Mouse (Mus musculus): ENCODE data around the gene Sfxn2.
"Not testable (repeated sequence)": the region's sequence is repeated elsewhere in the genome, so short reads cannot be mapped to it uniquely, and the experiment has no call there.

Sfxn2 gene

DNA sequence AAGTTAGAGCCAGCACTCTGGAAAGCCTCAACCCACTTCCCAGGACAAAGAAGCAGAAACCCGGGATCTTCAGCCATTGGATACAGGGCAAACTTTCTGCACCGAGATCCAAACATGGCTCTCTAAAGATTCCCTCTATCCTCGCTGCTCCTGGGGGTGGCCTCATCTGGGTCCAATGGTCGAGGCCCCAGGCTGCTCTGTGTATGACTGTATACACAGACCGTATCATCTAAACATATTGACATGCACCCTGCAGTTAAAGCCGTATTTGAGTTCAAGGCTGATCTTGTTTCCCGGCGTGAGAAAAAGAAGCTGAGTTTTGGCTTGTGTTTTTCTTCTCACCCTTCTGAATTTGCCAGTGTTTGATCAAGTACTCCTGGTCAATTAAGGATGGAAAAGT, 30.4 kb upstream of the Sfxn2 start:
- DNase-seq (ENCODE audit: low read depth, low spot score): no peak

DNA sequence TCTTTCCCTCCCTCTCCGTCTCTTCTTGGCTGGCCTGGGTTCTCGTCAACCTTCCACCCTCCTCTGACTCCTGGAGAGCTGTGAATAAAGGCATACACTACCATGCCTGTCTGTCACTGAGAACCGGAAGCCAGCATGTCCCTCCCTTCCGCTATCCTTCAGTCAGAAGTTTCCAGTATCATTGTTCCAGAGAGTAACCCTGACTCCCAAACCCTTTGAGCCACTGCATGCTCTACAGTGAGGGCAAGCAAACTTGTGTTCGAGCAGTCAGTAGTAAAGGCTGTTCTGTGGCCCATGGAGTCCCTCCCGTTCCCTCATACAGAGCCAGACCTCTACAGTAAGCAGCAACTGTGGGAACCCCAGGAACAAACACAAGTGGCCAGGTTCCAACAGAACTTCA, 25.6 kb upstream of the Sfxn2 start:
- no peak for DNase-seq (ENCODE audit: low read depth, low spot score)

DNA sequence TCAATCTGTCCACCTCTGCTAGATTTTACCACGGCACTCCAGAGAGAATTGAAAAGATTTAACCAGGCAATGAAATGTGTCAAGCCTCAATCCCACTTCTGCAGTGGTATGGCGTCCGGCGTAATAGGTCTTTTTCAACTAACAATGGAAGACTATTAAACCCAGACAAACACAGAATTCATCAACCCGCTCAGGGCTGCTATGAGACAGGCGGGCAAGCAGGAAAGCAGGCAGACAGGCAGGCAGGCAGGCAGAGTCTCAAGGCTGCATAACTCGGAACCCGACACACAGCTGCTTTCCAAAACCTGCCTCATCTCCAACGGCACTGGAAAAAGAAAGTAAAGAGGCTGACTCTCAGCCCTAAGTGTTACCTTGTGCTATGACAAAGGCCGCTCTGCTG, 25.1 kb upstream of the Sfxn2 start:
- no peak for DNase-seq (ENCODE audit: low read depth, low spot score)

DNA sequence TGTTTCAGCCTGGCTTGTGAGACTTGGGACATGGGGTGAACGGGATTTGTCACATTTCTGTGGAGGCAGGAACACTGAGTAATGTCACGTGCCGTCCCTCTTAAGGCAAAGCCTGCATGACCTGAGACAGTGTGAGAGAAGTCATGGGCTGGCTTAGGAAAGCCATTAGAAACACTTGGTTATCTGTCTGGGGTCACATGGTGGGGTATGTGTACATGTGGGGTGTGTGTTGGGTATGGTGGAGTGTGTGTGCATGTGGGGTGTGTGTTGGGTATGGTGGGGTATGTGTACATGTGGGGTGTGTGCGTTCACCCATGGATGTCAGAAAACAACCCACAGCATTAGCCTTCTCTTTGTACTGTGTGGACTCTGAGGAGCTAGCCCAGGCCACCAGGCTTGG, 22.8 kb upstream of the Sfxn2 start:
- no peak for DNase-seq (ENCODE audit: low read depth, low spot score)

DNA sequence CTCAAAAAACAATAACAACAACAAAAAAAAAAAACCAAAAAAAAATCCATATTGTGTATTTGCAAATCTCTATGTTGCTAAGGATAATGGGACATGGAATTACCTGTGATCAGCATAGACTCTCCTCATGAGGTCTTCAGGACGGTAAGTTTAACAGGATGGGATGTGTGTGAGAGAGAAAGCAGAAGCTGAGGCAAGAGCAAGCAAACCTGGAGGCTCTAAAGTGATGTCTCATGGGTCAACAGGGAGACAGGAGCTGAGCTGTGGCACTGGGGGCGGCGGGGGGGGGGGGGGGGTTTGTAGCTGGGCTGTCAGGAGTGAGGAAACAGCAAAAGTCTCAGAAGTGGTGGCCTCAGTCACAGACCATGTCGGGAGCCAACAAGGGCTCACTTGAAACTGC, 20.7 kb upstream of the Sfxn2 start:
- DNase-seq (ENCODE audit: low read depth, low spot score): no peak

DNA sequence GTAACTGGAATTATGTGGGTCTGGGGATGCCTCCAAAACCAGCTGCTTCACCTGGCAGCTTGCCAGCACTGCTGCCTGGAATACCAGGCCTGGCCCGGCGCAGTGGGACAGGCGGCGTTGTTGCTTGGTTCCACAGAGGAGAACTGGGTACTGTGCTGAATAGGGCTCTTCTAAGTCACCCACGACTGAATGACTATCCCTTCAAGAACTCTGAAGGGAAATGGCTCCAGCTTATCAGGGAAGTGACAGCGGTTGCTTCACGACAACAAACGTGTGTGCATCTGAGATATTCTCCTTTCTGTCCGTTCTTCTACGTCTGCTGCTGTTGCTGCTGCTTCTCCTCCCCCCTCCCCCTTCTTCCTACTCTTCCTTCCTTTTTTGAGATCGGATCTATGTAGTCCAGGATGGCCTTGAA, 19.6 kb upstream of the Sfxn2 start:
- DNase-seq (ENCODE audit: low read depth, low spot score): no peak

DNA sequence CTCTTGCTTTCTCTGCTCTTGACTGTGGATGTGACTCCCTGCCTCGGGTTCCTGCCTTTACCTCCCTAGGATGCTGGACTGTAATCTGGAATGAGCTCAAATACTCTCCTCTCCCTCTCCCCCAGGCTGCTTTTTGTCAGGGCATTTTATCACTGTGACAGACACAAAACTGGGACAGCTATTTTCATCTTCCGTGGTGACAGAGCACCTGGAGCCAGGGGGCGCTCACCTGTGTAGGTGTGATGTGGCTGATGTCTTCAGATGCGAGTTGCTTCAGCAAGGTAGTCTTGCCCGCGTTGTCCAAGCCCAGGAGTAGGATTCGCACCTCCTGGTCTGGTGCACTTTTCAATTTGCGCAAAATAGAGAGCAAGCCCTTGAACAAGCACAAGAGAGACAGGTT, 15.2 kb upstream of the Sfxn2 start:
- no peak for DNase-seq (ENCODE audit: low read depth, low spot score)

DNA sequence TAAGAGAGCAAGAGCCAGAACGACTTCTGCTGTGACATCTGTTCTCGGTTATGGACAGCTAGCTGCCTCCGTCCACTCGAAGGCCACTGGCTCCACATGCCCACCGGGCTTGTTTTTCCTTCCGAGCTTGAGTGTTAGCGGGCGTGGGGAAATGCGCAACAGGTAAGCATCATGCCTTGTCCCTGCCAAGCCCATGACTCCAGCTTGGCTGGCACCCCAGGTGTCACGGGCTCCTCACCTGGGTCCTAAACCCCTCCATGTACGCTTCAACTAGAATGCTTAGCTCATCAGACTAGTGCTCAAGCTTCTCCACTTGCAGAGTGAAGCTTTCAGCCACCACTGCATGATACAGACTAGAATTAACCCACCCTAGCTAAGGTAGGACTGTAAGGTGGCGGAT, 14.5 kb upstream of the Sfxn2 start:
- DNase-seq (ENCODE audit: low read depth, low spot score): no peak

DNA sequence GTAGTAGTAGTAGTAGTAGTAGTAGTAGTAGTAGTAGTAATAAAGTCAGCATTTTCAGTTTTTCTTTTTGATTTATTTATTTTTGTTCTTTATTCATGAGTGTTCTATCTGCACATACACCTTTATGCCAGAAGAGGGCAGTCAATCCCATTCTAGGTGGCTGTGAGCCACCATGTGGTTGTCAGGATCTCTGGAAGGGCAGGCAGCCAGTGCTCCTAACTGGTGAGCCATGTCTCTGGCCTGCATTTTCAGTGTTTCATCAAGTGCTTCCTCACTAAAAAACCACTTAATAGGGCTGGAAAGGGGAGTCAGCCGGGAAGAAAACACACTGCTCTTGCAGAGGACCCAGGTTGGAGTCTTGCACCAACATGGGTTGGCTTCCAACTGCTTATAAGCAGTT, 11.0 kb upstream of the Sfxn2 start:
- peak; percentile 45 for DNase-seq (ENCODE audit: low read depth, low spot score)

DNA sequence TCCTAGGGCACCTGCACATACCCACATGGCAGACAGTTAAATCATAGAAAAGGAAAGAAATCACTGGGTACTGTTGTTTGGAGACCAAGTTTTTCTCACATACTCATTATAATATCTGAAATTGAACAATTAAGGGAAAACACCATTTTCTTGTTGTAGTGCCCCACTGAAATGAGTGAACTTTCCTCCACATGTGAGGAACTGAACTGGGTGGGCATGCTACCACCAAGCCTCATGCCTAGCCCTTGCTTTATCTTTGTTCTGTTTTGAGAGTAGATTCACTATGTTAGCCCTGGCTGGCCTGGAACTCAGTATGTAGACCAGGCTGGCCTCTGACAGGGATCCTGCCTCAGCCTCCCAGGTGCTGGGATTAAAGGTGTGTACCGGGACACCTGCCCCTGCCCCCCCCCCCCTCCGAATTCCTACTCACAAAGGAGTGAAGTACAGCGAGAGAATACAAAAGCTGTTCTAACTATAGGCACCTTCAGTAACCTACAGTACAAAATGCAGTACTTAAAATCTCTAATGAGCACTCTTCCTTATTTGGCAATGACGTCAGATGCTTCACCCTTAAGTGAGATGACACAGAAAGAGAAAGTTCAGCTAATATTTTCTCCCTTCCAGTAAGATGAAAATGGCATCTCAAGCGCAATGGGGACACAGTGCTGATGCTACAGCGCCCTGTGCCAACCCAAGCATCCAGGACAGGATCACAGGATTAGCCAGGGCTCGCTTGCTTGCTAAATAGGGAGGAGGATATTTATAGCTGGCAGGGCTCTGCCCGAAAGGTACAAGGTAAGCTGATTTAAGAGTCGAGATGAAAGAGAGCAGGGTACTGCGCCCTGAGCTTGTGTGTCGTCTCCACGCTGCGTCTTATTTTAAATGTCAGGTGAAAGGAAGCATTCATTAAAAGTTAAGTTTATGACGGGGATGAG, 10.3 kb upstream of the Sfxn2 start:
- DNase-seq (ENCODE audit: low read depth, low spot score): no peak

DNA sequence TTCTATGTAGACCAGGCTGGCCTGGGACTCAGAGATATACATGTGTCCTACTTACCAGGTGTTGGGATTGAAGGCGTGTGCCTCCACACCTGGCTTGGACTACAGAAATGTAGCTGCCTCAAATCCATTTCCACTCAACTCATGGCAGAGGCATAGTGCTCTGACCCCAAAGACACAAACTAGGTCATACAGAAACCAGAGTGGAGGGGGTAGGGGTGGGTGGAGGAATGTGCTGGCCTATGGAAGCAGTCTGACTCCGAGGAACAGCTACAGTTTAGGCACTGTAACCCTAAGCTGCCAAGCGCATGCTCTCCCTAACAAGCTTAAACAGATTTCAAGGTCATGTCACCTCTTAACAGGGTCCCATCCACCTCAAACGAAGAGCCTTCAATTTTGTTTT, 9.6 kb upstream of the Sfxn2 start:
- no peak for DNase-seq (ENCODE audit: low read depth, low spot score)

DNA sequence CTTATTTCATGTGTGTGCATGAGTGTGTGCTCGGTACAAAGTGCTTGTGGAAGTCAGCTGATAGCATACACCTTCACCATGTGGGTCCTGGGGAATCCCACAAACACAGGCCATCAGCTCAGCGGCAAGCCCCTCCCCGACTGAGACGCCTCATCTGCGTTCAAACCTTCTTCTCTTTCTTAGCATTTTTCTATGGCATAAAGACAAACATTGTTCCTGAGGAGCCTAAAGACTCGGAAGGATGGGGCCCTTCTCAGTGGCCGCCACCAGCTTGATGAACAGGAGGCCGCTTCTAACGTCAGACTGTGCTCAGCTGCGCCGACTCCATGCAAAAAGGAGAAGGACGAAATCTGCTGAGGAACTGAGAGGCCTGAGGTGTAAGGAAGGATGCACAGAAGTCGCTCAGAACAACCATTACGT, 9.1 kb upstream of the Sfxn2 start:
- no peak for DNase-seq (ENCODE audit: low read depth, low spot score)

DNA sequence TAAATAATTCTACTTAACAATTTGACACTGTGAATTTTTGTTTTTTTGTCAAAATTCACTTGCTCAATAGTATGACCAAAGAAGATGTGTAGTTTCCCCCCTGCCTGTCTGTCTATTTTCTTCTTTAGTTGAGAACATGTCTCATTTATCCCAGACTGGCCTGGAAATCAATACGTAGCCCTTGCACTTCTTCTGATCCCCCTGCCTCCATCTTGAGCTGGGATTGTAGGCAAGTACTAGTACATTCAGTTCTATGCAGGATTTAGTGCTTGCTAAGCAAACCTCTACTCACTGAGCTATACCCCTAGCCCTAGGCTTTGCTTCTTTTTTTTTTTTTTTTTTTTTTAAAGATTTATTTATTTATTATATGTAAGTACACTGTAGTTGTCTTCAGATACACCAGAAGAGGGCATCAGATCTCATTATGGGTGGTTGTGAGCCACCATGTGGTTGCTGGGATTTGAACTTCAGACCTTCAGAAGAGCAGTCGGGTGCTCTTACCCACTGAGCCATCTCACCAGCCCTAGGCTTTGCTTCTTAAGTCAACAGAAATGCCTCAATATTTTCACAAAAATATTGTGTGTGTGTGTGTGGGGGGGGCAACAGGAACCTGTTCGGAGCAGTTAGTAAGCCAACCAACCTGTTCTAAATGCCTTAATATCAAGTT, 1.8 kb upstream of the Sfxn2 start:
- DNase-seq (ENCODE audit: low read depth, low spot score): not testable (repeated sequence)

DNA sequence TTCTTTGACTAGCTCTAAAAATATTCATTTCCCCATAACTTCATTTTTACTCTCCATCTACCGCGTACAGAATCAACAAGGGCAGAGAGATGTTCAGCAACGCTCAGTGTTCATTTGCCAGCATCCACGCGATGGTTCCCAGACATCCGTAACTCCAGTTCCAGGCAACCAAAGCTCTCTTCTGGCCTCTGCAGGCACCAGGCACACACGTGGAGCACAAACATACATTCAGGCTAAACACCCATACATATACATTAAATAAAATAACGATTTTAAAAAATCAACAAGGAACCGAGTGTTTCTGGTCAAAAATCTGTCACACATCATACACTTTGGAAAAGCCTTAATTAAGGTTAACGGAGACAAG, 1.3 kb upstream of the Sfxn2 start:
- no peak for DNase-seq (ENCODE audit: low read depth, low spot score)

DNA sequence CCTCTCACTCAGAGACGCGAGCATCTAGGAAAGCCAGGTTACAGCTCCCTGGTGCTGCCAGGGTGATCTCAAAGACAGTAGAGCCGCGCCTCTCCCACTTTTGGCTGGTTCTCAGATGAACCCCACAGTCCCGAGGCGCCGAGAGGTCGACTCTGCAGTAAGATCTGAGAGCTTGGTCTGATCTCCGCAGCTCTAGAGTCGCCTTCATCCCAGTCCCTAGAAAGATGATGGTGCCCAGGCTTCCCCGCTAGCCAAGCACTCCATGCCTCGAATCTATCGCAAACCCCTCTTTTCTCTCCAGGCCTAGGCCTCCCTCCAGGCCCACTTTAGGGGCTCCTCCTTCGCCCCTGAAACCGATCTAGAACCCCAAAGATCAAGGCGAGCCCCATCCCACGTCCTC, 617 bp upstream of the Sfxn2 start:
- no peak for DNase-seq (ENCODE audit: low read depth, low spot score)

DNA sequence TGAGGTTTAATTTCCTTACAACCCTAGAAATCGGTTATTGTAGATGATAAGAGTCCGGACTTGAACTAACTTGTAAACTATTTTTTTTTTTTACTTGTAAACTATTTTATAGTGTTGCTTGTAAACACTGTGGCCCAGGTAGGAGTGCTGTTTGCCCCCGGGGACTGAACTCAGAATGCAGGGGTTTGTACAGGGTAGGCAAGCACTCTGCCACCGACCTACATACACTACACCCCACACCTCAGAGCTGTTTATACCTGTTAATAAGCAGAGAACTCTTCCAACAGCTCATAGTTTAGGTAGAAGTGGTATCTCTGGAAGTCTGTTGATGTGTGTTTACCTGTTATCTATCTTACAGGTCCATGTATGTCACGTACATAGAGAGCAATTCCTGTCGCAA, 825 bp downstream of the Sfxn2 start:
- DNase-seq (ENCODE audit: low read depth, low spot score): no peak

DNA sequence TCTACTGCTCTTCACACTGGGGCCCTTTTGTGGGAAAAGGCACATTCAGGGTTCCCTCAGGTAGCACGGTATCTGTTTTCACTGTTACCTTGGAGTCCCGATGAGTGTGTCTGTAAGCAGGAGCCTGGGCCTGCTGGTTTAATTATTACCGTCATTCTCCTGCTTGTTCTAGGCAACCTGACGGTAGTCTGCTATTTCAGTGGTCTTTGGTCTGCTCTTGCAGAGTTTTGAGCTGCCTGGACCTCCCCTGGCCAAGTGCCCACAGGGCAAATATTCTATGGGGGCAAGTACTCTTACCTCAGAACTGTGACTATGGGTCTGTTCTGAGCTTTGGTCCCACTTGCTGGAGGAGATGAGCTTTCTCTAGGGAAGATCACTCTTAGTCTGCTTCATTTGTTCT, 2.0 kb downstream of the Sfxn2 start:
- no peak for DNase-seq (ENCODE audit: low read depth, low spot score)

DNA sequence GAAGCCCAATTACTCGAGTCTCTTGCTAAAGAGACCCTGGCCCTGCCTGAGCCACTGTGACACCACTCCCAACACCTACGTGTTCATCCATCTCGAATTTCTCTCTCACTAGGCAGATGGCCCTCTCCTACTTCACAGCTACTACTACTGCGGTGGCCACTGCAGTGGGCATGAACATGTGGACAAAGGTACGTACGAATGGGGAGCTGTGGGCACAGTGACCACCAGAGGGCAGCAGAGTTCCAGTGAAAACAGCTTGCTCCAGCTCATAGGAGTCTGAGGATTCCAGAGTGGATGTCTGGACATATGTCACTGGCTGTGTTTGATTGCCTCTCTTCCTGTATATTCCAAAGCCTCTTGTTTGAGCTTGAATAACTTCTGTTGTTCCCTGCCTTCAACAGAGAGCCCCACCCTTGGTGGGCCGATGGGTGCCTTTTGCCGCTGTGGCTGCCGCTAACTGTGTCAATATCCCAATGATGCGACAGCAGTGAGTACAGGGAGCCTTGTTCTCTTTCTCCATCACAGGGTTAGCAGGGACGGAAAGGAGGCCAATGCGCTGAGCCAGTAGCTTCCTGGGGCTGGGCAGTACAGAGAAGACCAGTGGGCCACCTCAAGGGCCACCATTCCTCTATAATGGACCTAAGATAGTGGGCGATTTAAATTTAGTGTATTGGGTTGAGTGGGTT, 14.8 kb downstream of the Sfxn2 start:
- DNase-seq (ENCODE audit: low read depth, low spot score): peak; percentile 68

DNA sequence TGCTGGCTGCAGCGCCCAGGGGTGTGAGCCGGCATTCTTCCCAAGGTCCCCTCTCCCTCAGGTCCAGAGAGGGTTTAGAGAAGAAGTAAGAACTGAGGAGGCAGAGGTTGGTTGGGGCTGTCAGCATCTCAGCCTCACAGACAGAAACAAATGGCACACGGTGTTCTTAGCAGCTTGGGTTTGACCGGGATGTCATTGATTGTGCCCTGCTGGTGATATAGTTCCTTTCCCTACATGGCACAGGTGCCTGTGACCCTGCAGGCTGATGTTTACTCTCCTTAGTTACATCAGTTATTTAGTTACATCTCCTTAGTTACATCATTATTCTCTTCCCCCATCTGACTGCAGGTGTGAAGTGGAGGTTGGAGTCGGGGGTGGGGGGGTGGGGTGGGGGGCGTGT, 18.4 kb downstream of the Sfxn2 start:
- DNase-seq (ENCODE audit: low read depth, low spot score): no peak

DNA sequence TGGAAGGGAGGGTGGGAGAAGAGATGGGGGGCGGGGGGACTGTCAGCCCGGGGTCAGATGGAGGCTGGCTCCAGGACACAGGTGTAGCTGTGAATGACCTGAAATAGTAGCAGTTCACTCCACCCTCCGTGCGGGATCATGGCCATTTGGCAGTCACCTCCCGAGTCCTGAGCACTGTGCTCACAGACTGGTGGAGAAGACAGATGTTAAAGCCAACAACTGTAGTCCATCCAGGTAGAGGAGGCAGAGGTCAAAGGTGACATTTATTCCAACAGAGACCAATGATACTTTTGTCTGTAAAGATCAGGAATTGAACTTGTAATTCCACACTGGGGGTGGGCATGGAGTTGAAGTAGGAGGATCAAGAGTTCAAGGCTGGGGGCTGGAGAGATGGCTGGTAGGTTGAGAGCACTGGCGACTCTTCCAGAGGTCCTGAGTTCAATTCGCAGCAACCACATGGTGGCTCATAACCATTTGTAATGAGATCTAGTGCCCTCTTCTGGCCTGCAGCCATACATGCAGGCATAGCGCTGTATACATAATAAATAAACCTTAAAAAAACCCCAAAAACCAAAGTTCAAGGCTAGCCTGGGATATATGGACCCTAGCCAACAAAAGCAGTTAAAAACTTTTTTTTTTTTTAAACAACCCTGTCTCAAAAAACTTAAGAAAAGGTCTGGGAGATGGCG, 19.7 kb downstream of the Sfxn2 start:
- DNase-seq (ENCODE audit: low read depth, low spot score): no peak

DNA sequence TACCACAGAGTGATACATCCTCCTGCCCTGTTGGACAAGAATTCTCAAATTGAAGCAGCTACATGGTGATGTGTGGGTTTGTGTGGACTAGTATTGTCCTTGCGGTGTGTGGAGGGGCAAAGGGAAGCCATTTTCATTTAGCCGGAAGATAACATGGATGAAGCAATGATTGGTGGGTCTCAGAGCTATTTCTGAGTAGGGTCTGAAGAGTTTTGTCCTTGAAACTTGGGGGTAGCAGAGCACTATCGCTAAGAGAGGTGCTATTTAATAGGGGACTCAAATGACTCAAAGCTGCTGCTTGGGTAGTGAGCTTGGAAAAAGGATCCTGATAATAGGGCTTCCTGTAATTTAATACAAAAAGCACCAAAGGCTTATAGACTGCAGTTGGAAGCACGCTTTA, 25.0 kb downstream of the Sfxn2 start:
- no peak for DNase-seq (ENCODE audit: low read depth, low spot score)

DNA sequence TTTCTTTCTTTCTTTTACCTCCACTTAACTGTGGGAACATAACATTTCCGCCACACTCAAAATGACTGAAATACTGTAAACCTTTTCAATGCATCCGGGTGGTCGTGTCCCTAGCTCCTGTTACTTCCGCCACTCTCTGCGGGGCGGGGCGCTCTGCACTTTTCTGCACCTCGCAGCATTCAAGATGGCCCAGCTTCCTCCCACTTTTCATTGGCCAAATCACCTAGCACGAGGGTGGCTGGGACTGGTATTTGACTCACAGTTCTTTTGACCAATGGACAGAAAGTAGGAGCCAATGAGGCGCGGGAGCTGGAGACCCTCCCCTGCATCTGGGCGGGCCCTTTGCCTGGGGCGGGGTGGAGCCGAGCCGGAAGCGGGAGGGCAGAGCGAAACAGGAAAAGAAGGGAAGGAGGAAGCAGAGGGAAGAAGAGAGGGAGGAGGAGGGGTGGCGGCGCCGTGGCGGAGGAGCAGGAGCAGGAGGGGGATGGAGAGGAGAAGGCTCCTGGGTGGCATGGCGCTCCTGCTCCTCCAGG, 25.6 kb downstream of the Sfxn2 start, which contains the start of gene Wbp1l:
TSS of gene Wbp1l (plus strand) at position 365 of the 533 bp plus-strand sequence.
- DNase-seq (ENCODE audit: low read depth, low spot score): peak; percentile 97
